ENCODE assay signal across 8 mouse cellular contexts in genomic region chr11:31948462-31949330, GRCm38 (mm10). TPM values are rescaled to one million over a fixed set of nuclear protein-coding genes. Genes with fewer than 3 reads are reported as not detected.
DNase-seq lines count a peak whose midpoint lies in the region; ATAC-seq lines count a peak whose summit lies in the region.

No protein-coding gene starts in this region.

- H3K36me3 ChIP-seq in forebrain, embryonic 11.5 days (ENCODE audit: control insufficient read depth, insufficient read depth, low read length): no peaks in the 10 kb centered on the region
- H3K36me3 ChIP-seq in limb, embryonic 15.5 days: no peaks in the 10 kb centered on the region

- peak overlapping the region; percentile 28 for H3K4me3 ChIP-seq in forebrain, embryonic 11.5 days (ENCODE audit: low read depth, low read length)
- H3K4me3 ChIP-seq in limb, embryonic 15.5 days: peak overlapping the region; percentile 41

- DNase-seq in left cerebral cortex, postnatal 25 days (ENCODE audit: low spot score in 2 of 2): peak; percentile 36 to 59
- no peak for DNase-seq in left cerebral cortex, adult 8-10 months (ENCODE audit: low spot score in 2 of 2)
- DNase-seq in MN1 (ENCODE audit: low spot score): peak; percentile 50
- no peak for DNase-seq in forebrain, embryonic 11.5 days (ENCODE audit: low spot score)
- DNase-seq in right cerebral cortex, postnatal 14 days: peak; percentile 22
- DNase-seq in layer of hippocampus, postnatal 10 days (ENCODE audit: low spot score in 2 of 2): no peak
- no peak for DNase-seq in kidney, postnatal 4 days

- peak overlapping the region; percentile 51 for H3K9ac ChIP-seq in forebrain, embryonic 11.5 days (ENCODE audit: low read length)
- H3K9ac ChIP-seq in limb, embryonic 15.5 days: peak overlapping the region; percentile 21; the same call in 1 of the 2 replicates

- H3K4me2 ChIP-seq in forebrain, embryonic 11.5 days (ENCODE audit: low read depth, low read length, severe bottlenecking): peak overlapping the region; percentile 51
- H3K4me2 ChIP-seq in limb, embryonic 15.5 days: peak overlapping the region; percentile 60

- H3K4me1 ChIP-seq in forebrain, embryonic 11.5 days (replicated peaks; ENCODE audit: control insufficient read depth, insufficient read depth, low read length): peaks cover 5% of the 10 kb centered on the region; the same call in 1 of the 2 replicates
- H3K4me1 ChIP-seq in limb, embryonic 15.5 days: peaks cover 12% of the 10 kb centered on the region

- H3K9me3 ChIP-seq in forebrain, embryonic 11.5 days (ENCODE audit: control insufficient read depth, low read length): no peaks in the 10 kb centered on the region
- no peaks in the 10 kb centered on the region for H3K9me3 ChIP-seq in limb, embryonic 15.5 days

- intact Hi-C loops in left cerebral cortex, postnatal 25 days (cut with DNase I): loop anchor here (1.0 to 10.0 kb wide), 2 partner anchors 272 to 704 kb away; no protein-coding TSS in a partner anchor

- WGBS in forebrain, embryonic 11.5 days: 14% methylated on average over 15 of the region's 15 CpGs
- WGBS in limb, embryonic 15.5 days: 18% methylated on average over 15 of the region's 15 CpGs

- H3K27ac ChIP-seq in forebrain, embryonic 11.5 days (ENCODE audit: low read depth, low read length): no peak overlapping the region
- no peak overlapping the region for H3K27ac ChIP-seq in limb, embryonic 15.5 days

- peak; percentile 74 for ATAC-seq in forebrain, embryonic 11.5 days (replicated peaks; ENCODE audit: low FRiP score)
- ATAC-seq in limb, embryonic 15.5 days (ENCODE audit: insufficient number of reproducible peaks, low FRiP score, low TSS enrichment, low read depth): no peak

- H3K27me3 ChIP-seq in forebrain, embryonic 11.5 days (ENCODE audit: control insufficient read depth, insufficient read depth, low read length): no peaks in the 10 kb centered on the region
- H3K27me3 ChIP-seq in limb, embryonic 15.5 days: peaks cover 13% of the 10 kb centered on the region

RNA-seq across cellular contexts. Expression of gene 4930524B15Rik, which starts 16.7 kb away (rescaled TPM):
- total RNA-seq in left cerebral cortex, postnatal 25 days (2021): not detected
- total RNA-seq in left cerebral cortex, adult 8-10 months (2022): not detected
- polyA plus RNA-seq in forebrain, embryonic 11.5 days (2014; fragmentation: Nextera tagmentation; extraction: Ambion mirVana): 0.09 and 0.17 TPM in 2 replicates
- polyA plus RNA-seq in limb, embryonic 15.5 days (2015; fragmentation: Nextera tagmentation; extraction: Ambion mirVana): 0.14 TPM in 1 of 2 replicates, not detected in the other
- total RNA-seq in layer of hippocampus, postnatal 10 days (2021): not detected

RNA-seq across cellular contexts. Expression of gene Nsg2, which starts 51.6 kb away (rescaled TPM):
- total RNA-seq in left cerebral cortex, postnatal 25 days (2021): 100 to 1,000 TPM; 662 to 666 TPM
- total RNA-seq in left cerebral cortex, adult 8-10 months (2022): 100 to 1,000 TPM; 634 to 689 (median 664) TPM
- 24.9 and 27.1 TPM in 2 replicates for polyA plus RNA-seq in forebrain, embryonic 11.5 days (2014; fragmentation: Nextera tagmentation; extraction: Ambion mirVana)
- polyA plus RNA-seq in limb, embryonic 15.5 days (2015; fragmentation: Nextera tagmentation; extraction: Ambion mirVana): 6.3 TPM in 2 replicates
- total RNA-seq in layer of hippocampus, postnatal 10 days (2021): 100 to 1,000 TPM; 848 to 920 TPM

Comparison
In these comparisons a context has a peak if more than half of its experiments do, and no peak if none do; other contexts are left out.
1. DNase-seq: peak in left cerebral cortex, postnatal 25 days (2 of 2), MN1 (single experiment) and right cerebral cortex, postnatal 14 days (single experiment); none in left cerebral cortex, adult 8-10 months (0 of 2), forebrain, embryonic 11.5 days (single experiment), layer of hippocampus, postnatal 10 days (0 of 2) and kidney, postnatal 4 days (0 of 2).